Mouse (Mus musculus): ENCODE measurements around the gene Slc16a9. TPM values are rescaled to one million over a fixed set of nuclear protein-coding genes. Genes with fewer than 3 reads are reported as not detected.
"Not testable (repeated sequence)": the region's sequence is repeated elsewhere in the genome, so short reads cannot be mapped to it uniquely, and the experiment has no call there.

Slc16a9 gene
- polyA plus RNA-seq (2012; rRNA removed): 2.2 and 2.8 TPM in 2 replicates

DNA sequence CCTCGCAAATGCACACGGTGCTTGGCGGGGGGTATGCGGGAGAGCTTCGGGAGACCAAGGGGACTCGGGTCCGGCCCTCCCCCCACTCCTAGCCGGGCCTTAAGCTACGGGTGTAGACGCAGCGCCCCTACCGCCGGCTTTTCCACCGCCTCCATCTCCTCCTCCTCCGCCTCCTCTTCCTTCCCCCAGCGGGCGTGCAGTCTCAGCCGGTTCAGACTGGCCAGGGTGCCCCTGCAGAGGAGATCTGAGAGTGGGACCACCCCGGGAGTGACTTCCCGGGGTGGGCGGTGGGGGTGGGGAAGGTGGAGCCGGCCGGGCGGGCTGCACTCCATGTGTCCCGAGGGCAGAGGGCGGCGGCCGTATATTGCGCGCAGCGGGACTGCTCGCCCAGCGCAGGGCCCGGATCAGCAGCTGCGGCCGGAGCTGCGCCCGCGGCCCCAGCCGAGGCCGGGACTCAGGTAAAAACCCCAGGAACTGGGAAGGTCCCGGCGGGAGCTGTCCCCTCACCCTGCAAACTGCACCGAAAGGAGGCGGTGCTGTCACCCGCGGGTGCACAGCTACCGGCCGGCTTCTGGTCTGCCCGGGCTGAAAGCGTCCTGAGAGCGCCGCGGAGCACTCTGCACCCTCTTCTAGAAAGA lies at the start of gene Slc16a9:
TSS of gene Slc16a9 (plus strand) at position 180 of the 638 bp plus-strand sequence.
- peak in 1 of 2 experiments; percentile 20 for DNase-seq (ENCODE audit: extremely low spot score in 1 of 2, low spot score in 1 of 2)

DNA sequence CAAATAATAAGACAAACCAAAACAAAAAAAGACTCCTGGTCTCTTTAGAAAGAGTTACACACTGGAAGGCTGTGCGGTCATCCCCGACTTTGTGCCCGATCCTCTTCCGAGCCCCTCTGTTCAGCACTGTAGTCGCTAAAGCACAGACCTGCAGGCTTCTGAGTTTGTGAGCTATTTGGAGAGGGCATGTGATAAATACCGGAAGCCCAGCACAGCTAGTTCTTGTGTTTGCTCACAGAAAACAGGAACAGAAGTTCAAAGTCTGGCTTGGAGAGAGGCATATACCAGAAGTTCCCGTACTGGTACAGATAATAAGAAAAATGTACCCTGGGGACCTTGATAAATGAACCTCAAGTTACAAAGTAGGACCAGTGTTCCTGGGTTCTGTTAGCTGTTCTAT lies 49.6 kb upstream of the Slc16a9 start:
- no peak for DNase-seq (ENCODE audit: extremely low spot score in 1 of 2, low spot score in 1 of 2)

DNA sequence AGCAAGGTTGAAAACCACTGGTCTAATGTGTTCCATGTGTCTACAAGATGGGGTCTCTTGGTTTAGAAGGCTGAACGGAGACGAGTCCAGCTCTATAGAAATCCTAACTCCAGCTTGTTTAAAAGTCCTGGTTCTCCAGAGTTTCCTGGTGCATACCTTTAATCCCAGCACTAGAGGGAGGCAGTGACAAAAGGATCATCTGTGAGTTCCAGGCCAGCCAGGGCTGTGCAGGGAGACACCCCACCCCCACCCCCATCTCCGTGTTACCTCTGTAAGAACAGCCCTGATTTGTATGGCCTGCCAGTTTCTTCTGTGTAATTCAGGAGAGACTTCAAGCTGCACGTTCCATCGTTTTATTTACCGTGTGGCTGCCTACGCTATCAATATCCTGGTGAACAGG lies 49.1 kb upstream of the Slc16a9 start:
- no peak for DNase-seq (ENCODE audit: extremely low spot score in 1 of 2, low spot score in 1 of 2)

DNA sequence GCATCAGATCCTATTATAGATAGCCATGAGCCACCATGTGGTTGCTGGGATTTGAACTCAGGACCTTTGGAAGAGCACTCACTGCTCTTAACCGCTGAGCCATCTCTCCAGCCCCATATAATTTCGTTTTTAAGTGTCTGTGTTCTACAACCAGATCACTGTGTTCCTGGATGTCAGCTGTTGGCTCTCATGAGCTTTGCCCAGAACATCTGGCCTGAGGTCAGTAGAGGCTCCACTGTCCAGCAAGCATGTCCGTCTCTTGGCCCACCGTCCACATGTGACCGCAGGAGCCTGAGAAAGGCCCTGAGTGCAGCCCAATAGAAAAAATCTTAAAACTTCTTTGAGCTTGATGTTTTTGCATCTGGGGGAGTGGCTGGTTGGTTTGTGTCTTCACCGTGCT lies 48.2 kb upstream of the Slc16a9 start:
- no peak for DNase-seq (ENCODE audit: extremely low spot score in 1 of 2, low spot score in 1 of 2)

DNA sequence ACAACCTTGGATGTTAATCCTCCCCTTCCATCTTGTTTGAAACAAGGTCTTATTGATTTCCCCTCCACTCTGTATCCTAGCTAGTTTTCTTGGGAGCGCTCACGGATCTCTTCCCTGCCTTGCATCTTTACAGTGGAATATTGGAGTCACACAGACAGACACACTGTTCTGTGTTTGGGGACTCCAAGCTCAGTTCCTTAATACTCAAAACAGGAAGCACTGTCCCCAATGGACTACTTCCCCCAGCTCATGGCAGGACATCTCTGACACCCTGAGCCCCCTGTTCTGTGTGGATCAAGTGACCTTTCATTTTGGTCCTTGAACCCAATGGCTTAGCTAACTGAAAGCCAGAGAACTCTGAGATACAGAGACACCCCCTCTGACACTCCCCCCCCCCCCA lies 47.3 kb upstream of the Slc16a9 start:
- no peak for DNase-seq (ENCODE audit: extremely low spot score in 1 of 2, low spot score in 1 of 2)

DNA sequence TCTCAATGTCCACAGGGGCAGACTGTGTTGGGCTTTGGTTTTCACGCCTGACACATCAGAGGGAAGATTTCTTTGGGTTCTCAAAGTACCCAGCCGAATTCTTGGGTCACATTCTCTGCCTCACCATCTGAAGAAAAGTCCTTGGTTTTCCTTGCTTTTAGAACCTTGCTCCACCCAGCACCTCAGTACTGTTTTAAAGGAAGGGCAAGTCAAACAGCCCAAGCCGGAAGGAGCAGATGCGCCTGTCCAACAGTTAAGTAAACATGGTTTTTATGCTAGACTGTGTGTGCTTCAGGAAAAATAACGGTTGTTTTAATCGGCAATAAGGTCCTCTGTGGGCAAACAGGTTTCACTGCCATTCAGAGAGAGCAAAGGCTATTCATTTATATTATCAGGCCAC lies 46.9 kb upstream of the Slc16a9 start:
- no peak for DNase-seq (ENCODE audit: extremely low spot score in 1 of 2, low spot score in 1 of 2)

GRCm38 (mm10) chr10:70198951-70199463 lies 45.9 kb upstream of the Slc16a9 start:
- DNase-seq (ENCODE audit: extremely low spot score in 1 of 2, low spot score in 1 of 2): no peak

DNA sequence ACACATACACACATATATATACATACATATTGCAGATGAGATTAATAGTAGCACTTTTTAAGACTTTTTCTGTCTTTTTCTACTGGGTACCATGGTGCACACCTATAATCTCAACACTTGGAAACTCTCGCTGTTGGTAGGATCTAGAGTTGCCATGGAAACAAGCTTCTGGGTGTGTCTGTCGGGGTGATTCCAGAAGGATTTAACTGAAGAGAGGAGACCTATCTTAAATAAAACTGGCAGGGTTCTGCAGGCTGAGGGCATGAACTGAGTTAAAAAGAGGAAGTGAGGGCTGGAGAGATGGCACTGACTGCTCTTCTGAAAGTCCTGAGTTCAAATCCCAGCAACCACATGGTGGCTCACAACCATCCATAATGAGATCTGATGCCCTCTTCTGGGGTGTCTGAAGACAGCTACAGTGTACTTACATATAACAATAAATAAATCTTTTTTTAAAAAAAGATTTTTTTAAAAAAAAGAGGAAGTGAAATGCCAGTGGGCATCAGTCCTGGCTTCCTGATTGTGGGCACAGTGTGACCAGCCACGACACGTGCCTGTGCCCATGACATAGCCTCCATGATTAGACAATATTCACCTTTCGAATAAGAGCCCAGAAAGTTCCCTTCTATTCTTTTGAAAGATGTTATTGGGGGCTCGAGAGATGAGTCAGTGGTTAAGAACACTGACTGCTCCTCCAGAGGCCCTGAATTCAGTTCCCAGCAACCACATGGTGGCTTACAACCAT lies 45.3 kb upstream of the Slc16a9 start:
- DNase-seq (ENCODE audit: extremely low spot score in 1 of 2, low spot score in 1 of 2): no peak

DNA sequence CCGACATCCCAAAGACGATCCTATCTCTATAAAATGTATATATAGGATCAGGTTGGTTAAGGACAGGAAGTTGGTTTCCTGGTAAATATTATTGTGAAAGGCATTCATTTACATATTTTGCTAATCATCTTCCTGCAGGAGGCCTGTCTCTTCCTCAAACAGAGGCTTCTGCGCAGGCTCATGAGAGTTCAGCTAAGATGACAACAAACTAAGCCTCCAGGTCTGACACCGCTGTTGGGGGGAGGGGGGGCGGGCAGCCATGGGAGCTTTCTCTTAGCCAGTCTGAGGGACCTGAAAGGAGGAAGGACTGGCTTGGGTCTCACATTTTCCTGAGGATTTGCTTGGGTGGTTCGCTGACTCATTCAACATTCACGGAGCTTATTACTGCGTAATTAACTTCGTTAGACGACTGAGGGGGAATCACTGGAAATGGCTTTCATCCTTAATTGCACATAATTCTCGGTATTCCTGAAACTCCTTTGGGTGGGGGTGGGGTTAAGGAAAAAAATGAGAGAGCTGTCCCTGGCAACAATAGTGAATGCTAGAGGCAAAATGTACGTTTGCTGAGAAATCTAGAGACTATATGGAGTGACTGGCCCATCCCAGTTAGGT lies 43.9 kb upstream of the Slc16a9 start:
- no peak for DNase-seq (ENCODE audit: extremely low spot score in 1 of 2, low spot score in 1 of 2)

- no peak for DNase-seq (ENCODE audit: extremely low spot score in 1 of 2, low spot score in 1 of 2)
These were observed 40.1 kb upstream of the Slc16a9 start, which contains the start of gene Mrln for GRCm38 (mm10) chr10:70204505-70205399. Mrln (plus strand) TSS chr10:70204664.

- DNase-seq (ENCODE audit: extremely low spot score in 1 of 2, low spot score in 1 of 2): no peak
These were observed 33.6 kb upstream of the Slc16a9 start for GRCm38 (mm10) chr10:70211281-70211680.

GRCm38 (mm10) chr10:70220971-70221370 lies 23.9 kb upstream of the Slc16a9 start:
- no peak for DNase-seq (ENCODE audit: extremely low spot score in 1 of 2, low spot score in 1 of 2)

DNA sequence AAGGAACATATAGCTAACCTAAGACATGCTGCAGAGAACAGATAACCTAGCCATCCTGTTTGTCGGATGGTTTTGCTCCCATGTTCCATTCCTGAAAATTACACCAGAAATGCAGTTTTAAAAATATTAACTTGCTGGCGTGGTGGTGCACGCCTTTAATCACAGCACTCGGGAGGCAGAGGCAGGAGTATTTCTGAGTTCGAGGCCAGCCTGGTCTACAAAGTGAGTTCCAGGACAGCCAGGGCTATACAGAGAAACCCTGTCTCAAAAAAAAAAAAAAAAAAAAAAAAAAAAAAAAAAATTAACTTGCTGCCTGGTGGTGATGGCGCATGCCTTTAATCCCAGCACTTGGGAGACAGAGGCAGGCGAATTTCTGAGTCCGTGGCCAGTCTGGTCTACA lies 22.7 kb upstream of the Slc16a9 start:
- not testable (repeated sequence) for DNase-seq (ENCODE audit: extremely low spot score in 1 of 2, low spot score in 1 of 2)

GRCm38 (mm10) chr10:70224571-70224970 lies 20.3 kb upstream of the Slc16a9 start:
- no peak for DNase-seq (ENCODE audit: extremely low spot score in 1 of 2, low spot score in 1 of 2)

GRCm38 (mm10) chr10:70225760-70226159 lies 19.1 kb upstream of the Slc16a9 start:
- DNase-seq (ENCODE audit: extremely low spot score in 1 of 2, low spot score in 1 of 2): no peak

DNA sequence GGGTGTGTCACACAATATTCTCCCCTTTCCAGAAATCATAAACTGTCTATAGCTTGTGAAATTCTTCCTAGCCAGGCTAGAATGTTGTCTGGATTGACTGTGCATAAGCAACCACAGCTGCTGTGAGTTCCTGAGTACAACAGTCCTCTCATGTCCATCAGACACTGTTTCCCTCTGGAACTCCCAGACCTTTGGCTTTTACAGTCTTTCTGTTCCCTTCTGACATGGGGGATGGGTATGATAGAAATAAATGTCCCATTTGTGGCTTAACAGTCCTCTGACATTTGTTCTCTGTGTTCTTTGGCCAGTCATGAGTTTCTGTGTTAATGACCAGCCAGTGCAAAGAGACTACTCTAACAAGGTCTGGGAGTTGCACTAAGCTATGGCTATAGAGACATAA lies 18.3 kb upstream of the Slc16a9 start:
- no peak for DNase-seq (ENCODE audit: extremely low spot score in 1 of 2, low spot score in 1 of 2)

GRCm38 (mm10) chr10:70230352-70230751 lies 14.5 kb upstream of the Slc16a9 start:
- DNase-seq (ENCODE audit: extremely low spot score in 1 of 2, low spot score in 1 of 2): no peak

DNA sequence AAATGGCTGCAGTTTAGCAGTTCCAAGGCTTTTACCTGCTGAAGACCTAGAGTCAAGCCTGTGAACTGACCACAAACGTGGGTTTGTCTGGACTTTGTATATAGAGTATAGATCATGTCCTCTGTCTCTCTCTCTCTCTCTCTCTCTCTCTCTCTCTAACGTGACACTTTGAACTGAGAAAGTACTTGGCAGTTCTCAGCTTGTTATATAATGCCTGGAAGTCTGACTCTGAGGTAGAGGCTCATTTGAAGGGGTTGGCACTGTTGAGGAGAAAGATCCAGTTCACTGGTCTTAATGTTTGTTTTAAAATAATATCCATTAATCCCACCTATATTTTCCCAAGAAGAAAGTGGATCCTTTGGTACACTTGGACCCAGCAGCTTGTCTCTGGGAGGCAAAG lies 7.0 kb upstream of the Slc16a9 start:
- no peak for DNase-seq (ENCODE audit: extremely low spot score in 1 of 2, low spot score in 1 of 2)

GRCm38 (mm10) chr10:70242751-70243444 lies 2.0 kb upstream of the Slc16a9 start:
- DNase-seq (ENCODE audit: extremely low spot score in 1 of 2, low spot score in 1 of 2): no peak

DNA sequence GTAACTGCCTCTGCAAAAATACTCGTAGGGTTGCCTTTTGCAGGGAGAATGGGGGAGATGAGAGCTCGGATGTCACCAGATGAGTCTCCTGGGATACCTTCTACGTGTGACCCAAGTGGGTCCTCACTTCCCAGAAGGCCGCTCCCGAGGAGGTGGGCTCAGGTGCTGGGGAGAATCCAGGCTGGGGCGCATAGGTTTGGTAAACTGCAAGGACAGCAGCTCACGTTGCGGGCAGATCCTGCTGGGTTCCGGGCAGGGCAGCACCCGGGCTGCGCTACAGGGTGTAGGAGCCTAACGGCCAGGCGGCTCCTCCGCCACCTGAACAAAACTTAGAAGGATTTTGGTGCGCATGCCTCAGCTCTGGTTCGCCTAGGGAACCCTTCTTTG lies 652 bp downstream of the Slc16a9 start:
- no peak for DNase-seq (ENCODE audit: extremely low spot score in 1 of 2, low spot score in 1 of 2)

All from frontal cortex, adult 2 months (tissue).